Mouse (Mus musculus) intestine, embryonic 15.5 days (tissue): ENCODE data around the gene Zcchc8. TPM values are rescaled to one million over a fixed set of nuclear protein-coding genes. Genes with fewer than 3 reads are reported as not detected.
A peak's percentile ranks its signal among the peaks of the same experiment; 100 is the strongest.

ENCODE experiments used
- ATAC-seq: fragments of 200-750 bp; cut with Nextera tagmentation; 2 replicates; pipeline ENCODE4 v1.8.0; 2017; ENCODE audit warnings: moderate TSS enrichment, moderate library complexity
- H3K27ac ChIP-seq: fragments of 300-500 bp; sonication (generic); 2 replicates; pipeline ENCODE4 v1.5.1; 2015; ENCODE audit warnings: mild to moderate bottlenecking, inconsistent platforms
- H3K27me3 ChIP-seq: fragments of 300-500 bp; sonication (generic); replicated peaks from 2 replicates; pipeline ENCODE4 v1.6.1; 2015; ENCODE audit warnings: inconsistent platforms
- H3K36me3 ChIP-seq: fragments of 300-500 bp; sonication (generic); 2 replicates; pipeline ENCODE4 v1.6.1; 2015; ENCODE audit warnings: inconsistent platforms
- H3K4me1 ChIP-seq: fragments of 300-500 bp; sonication (generic); replicated peaks from 2 replicates; pipeline ENCODE4 v1.6.1; 2015; ENCODE audit warnings: inconsistent platforms
- H3K4me2 ChIP-seq: fragments of 300-500 bp; sonication (generic); replicated peaks from 2 replicates; pipeline ENCODE4 v1.6.1; 2015; ENCODE audit warnings: mild to moderate bottlenecking, inconsistent platforms
- H3K4me3 ChIP-seq: fragments of 300-500 bp; sonication (generic); replicated peaks from 2 replicates; pipeline ENCODE4 v1.5.1; 2015; ENCODE audit warnings: inconsistent platforms
- H3K9ac ChIP-seq: fragments of 300-500 bp; sonication (generic); 2 replicates; pipeline ENCODE4 v1.6.1; 2015; ENCODE audit warnings: inconsistent platforms
- H3K9me3 ChIP-seq: fragments of 300-500 bp; sonication (generic); 2 replicates; pipeline ENCODE4 v1.6.1; 2016; ENCODE audit warnings: inconsistent platforms
- WGBS: fragments of 180-500 bp; shearing (Covaris S2); methylation state at CpG from one replicate; pipeline ENCODE4 v1.1.7; 2015; 5-methylcytosine and 5-hydroxymethylcytosine counted together
- polyA plus RNA-seq: library from polyadenylated mRNA; unstranded; fragments of >200 nt; fragmentation: Nextera tagmentation; extraction: Ambion mirVana; gene quantifications from 2 replicates; pipeline ENCODE4 v1.2.1, GENCODE M21; 2015

Gene Zcchc8
- polyA plus RNA-seq, 1 experiment from 2014 or later, result 68.9 TPM

GRCm38 (mm10) chr5:123679546-123680263, 41.2 kb downstream of the Zcchc8 start:
- 27% methylated on average over 5 of the region's 5 CpGs for WGBS
- H3K4me3 ChIP-seq, result no peak overlapping the region
- no peaks in the 10 kb centered on the region for H3K9me3 ChIP-seq
- peaks cover 18% of the 10 kb centered on the region for H3K4me1 ChIP-seq
- H3K9ac ChIP-seq, result no peak overlapping the region
- H3K36me3 ChIP-seq, result no peaks in the 10 kb centered on the region
- H3K27ac ChIP-seq, result peak overlapping the region; percentile 33; the same call in 1 of the 2 replicates
- no peaks in the 10 kb centered on the region for H3K27me3 ChIP-seq
- ATAC-seq, result no peak
- no peak overlapping the region for H3K4me2 ChIP-seq

- no peak for ATAC-seq
- H3K9me3 ChIP-seq, result no peaks in the 10 kb centered on the region
- 64% methylated on average over 3 of the region's 3 CpGs for WGBS
Measured at GRCm38 (mm10) chr5:123679106-123679505, 41.8 kb downstream of the Zcchc8 start.

GRCm38 (mm10) chr5:123675717-123676116, 45.2 kb downstream of the Zcchc8 start:
- no peaks in the 10 kb centered on the region for H3K9me3 ChIP-seq
- 88% methylated on average over 9 of the region's 9 CpGs for WGBS
- H3K4me1 ChIP-seq, result peaks cover 12% of the 10 kb centered on the region
- no peak overlapping the region for H3K27ac ChIP-seq
- ATAC-seq, result no peak
- no peak overlapping the region for H3K4me2 ChIP-seq
- no peak overlapping the region for H3K9ac ChIP-seq
- H3K4me3 ChIP-seq, result no peak overlapping the region
- H3K27me3 ChIP-seq, result no peaks in the 10 kb centered on the region
- H3K36me3 ChIP-seq, result no peaks in the 10 kb centered on the region

More at GRCm38 (mm10) chr5:123679106-123679505, 41.8 kb downstream of the Zcchc8 start:
- Histone ChIP-seq H3K27ac (no peak overlapping the region), H3K4me3 (no peak overlapping the region), H3K27me3 (no peaks in the 10 kb centered on the region), H3K36me3 (no peaks in the 10 kb centered on the region), H3K9ac (no peak overlapping the region), H3K4me2 (no peak overlapping the region), H3K4me1 (peaks cover 18% of the 10 kb centered on the region)

- no peak overlapping the region for H3K9ac ChIP-seq
- peaks cover 14% of the 10 kb centered on the region for H3K4me1 ChIP-seq
- H3K9me3 ChIP-seq, result no peaks in the 10 kb centered on the region
- no peaks in the 10 kb centered on the region for H3K27me3 ChIP-seq
- ATAC-seq, result no peak
- no peak overlapping the region for H3K4me3 ChIP-seq
- no peak overlapping the region for H3K4me2 ChIP-seq
- H3K27ac ChIP-seq, result no peak overlapping the region
- 10% methylated on average over 3 of the region's 3 CpGs for WGBS
- H3K36me3 ChIP-seq, result no peaks in the 10 kb centered on the region
Measured at GRCm38 (mm10) chr5:123675221-123675620, 45.7 kb downstream of the Zcchc8 start.

GRCm38 (mm10) chr5:123671473-123671820, 49.5 kb downstream of the Zcchc8 start:
- no peak overlapping the region for H3K9ac ChIP-seq
- H3K36me3 ChIP-seq, result no peaks in the 10 kb centered on the region
- H3K9me3 ChIP-seq, result no peaks in the 10 kb centered on the region
- ATAC-seq, result no peak
- H3K4me2 ChIP-seq, result no peak overlapping the region
- peaks cover 10% of the 10 kb centered on the region for H3K4me1 ChIP-seq
- H3K27ac ChIP-seq, result no peak overlapping the region
- H3K4me3 ChIP-seq, result no peak overlapping the region
- 83% methylated on average over 3 of the region's 3 CpGs for WGBS
- H3K27me3 ChIP-seq, result no peaks in the 10 kb centered on the region

GRCm38 (mm10) chr5:123670800-123671472, 50.0 kb downstream of the Zcchc8 start:
- no peaks in the 10 kb centered on the region for H3K9me3 ChIP-seq
- no peaks in the 10 kb centered on the region for H3K36me3 ChIP-seq
- no peak for ATAC-seq
- peaks cover 10% of the 10 kb centered on the region for H3K4me1 ChIP-seq
- H3K4me2 ChIP-seq, result no peak overlapping the region
- 35% methylated on average over 14 of the region's 14 CpGs for WGBS
- no peak overlapping the region for H3K4me3 ChIP-seq
- H3K27me3 ChIP-seq, result no peaks in the 10 kb centered on the region
- H3K27ac ChIP-seq, result no peak overlapping the region
- H3K9ac ChIP-seq, result no peak overlapping the region

- Histone ChIP-seq H3K4me2 (no peak overlapping the region), H3K4me3 (no peak overlapping the region), H3K9ac (no peak overlapping the region), H3K36me3 (no peaks in the 10 kb centered on the region), H3K9me3 (no peaks in the 10 kb centered on the region), H3K27me3 (no peaks in the 10 kb centered on the region), H3K4me1 (peaks cover 10% of the 10 kb centered on the region), H3K27ac (no peak overlapping the region)
- WGBS, result 68% methylated on average over 9 of the region's 9 CpGs
- no peak for ATAC-seq
Measured at GRCm38 (mm10) chr5:123669991-123670799, 50.7 kb downstream of the Zcchc8 start.

GRCm38 (mm10) chr5:123667915-123668314, 53.0 kb downstream of the Zcchc8 start:
- H3K36me3 ChIP-seq, result no peaks in the 10 kb centered on the region
- no peak overlapping the region for H3K27ac ChIP-seq
- H3K4me1 ChIP-seq, result peaks cover 10% of the 10 kb centered on the region
- H3K27me3 ChIP-seq, result no peaks in the 10 kb centered on the region
- 80% methylated on average over 12 of the region's 12 CpGs for WGBS
- no peak overlapping the region for H3K9ac ChIP-seq
- no peak for ATAC-seq
- H3K9me3 ChIP-seq, result no peaks in the 10 kb centered on the region
- H3K4me3 ChIP-seq, result no peak overlapping the region
- no peak overlapping the region for H3K4me2 ChIP-seq

- Histone ChIP-seq H3K9me3 (no peaks in the 10 kb centered on the region), H3K36me3 (no peaks in the 10 kb centered on the region), H3K9ac (no peak overlapping the region), H3K4me2 (no peak overlapping the region), H3K4me3 (no peak overlapping the region), H3K27ac (no peak overlapping the region), H3K4me1 (peaks cover 14% of the 10 kb centered on the region), H3K27me3 (no peaks in the 10 kb centered on the region)
- ATAC-seq, result no peak
- 70% methylated on average over 7 of the region's 7 CpGs for WGBS
Measured at GRCm38 (mm10) chr5:123665956-123666355, 54.9 kb downstream of the Zcchc8 start.

GRCm38 (mm10) chr5:123664329-123664728, 56.6 kb downstream of the Zcchc8 start:
- Histone ChIP-seq H3K4me3 (no peak overlapping the region), H3K4me2 (no peak overlapping the region), H3K9ac (no peak overlapping the region), H3K27ac (no peak overlapping the region), H3K4me1 (peaks cover 6% of the 10 kb centered on the region; the same call in 1 of the 2 replicates), H3K27me3 (no peaks in the 10 kb centered on the region), H3K36me3 (no peaks in the 10 kb centered on the region), H3K9me3 (no peaks in the 10 kb centered on the region)
- ATAC-seq, result no peak
- 64% methylated on average over 7 of the region's 7 CpGs for WGBS

GRCm38 (mm10) chr5:123662059-123662458, 58.8 kb downstream of the Zcchc8 start:
- ATAC-seq, result no peak
- 26% methylated on average over 9 of the region's 9 CpGs for WGBS
- H3K36me3 ChIP-seq, result no peaks in the 10 kb centered on the region
- no peaks in the 10 kb centered on the region for H3K27me3 ChIP-seq
- no peaks in the 10 kb centered on the region for H3K9me3 ChIP-seq
- peak overlapping the region; percentile 36 for H3K27ac ChIP-seq
- H3K4me2 ChIP-seq, result no peak overlapping the region
- H3K4me1 ChIP-seq, result peaks cover 6% of the 10 kb centered on the region; the same call in 1 of the 2 replicates
- no peak overlapping the region for H3K9ac ChIP-seq
- H3K4me3 ChIP-seq, result no peak overlapping the region

GRCm38 (mm10) chr5:123661602-123662001, 59.3 kb downstream of the Zcchc8 start:
- peak overlapping the region; percentile 36 for H3K27ac ChIP-seq
- no peaks in the 10 kb centered on the region for H3K36me3 ChIP-seq
- no peaks in the 10 kb centered on the region for H3K9me3 ChIP-seq
- no peak overlapping the region for H3K4me2 ChIP-seq
- WGBS, result 54% methylated on average over 3 of the region's 3 CpGs
- H3K9ac ChIP-seq, result no peak overlapping the region
- H3K4me3 ChIP-seq, result no peak overlapping the region
- H3K4me1 ChIP-seq, result peaks cover 6% of the 10 kb centered on the region; the same call in 1 of the 2 replicates
- H3K27me3 ChIP-seq, result no peaks in the 10 kb centered on the region
- no peak for ATAC-seq
